Mouse (Mus musculus) thymus, adult 2 months (tissue): ENCODE measurements around the gene Dab1.

ENCODE experiments used
- CTCF ChIP-seq: fragments of 200-500 bp; IDR thresholded peaks from 2 replicates; pipeline ENCODE4 v1.5.1; 2012; ENCODE audit warnings: mild to moderate bottlenecking, control low read depth, low read length, moderate library complexity, borderline replicate concordance; ENCODE audit not compliant: control insufficient read depth, poor library complexity, insufficient read depth; ENCODE audit errors: extremely low read depth
- POLR2A ChIP-seq: fragments of 200-500 bp; IDR thresholded peaks from 2 replicates; pipeline ENCODE4 v1.6.1; 2012; ENCODE audit warnings: mild to moderate bottlenecking, low read length, control low read depth, moderate library complexity; ENCODE audit not compliant: control insufficient read depth, poor library complexity, insufficient read depth; ENCODE audit errors: extremely low read depth

DNA sequence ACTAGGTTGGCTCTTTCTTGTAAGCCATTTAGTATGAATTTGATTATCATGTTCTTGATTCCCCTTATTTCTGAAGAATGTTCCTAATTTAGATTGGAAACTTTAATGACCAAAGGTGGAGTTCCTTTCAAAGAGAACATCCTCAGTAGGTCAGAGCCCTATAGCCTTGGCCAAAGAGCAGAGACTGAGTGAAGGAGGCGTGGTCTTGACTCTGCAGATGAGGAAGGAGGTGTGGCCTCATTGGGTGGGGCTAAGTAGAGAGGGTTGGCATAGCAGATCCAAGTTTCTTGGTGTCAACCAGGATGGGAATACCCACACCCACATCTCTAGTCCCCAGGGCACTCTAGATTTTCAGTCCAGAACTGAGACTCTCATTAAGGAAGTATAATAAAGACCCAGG lies 846.4 kb downstream of the Dab1 start:
- no peak for TF ChIP-seq CTCF
- no peak for TF ChIP-seq POLR2A
